Mouse (Mus musculus) thymus, adult 2 months (tissue): ENCODE data around the gene Ociad1.

Experiments
- CTCF ChIP-seq: fragments of 200-500 bp; IDR thresholded peaks from 2 replicates; pipeline ENCODE4 v1.5.1; 2012; ENCODE audit warnings: mild to moderate bottlenecking, control low read depth, low read length, moderate library complexity, borderline replicate concordance; ENCODE audit not compliant: control insufficient read depth, poor library complexity, insufficient read depth; ENCODE audit errors: extremely low read depth
- POLR2A ChIP-seq: fragments of 200-500 bp; IDR thresholded peaks from 2 replicates; pipeline ENCODE4 v1.6.1; 2012; ENCODE audit warnings: mild to moderate bottlenecking, low read length, control low read depth, moderate library complexity; ENCODE audit not compliant: control insufficient read depth, poor library complexity, insufficient read depth; ENCODE audit errors: extremely low read depth

DNA sequence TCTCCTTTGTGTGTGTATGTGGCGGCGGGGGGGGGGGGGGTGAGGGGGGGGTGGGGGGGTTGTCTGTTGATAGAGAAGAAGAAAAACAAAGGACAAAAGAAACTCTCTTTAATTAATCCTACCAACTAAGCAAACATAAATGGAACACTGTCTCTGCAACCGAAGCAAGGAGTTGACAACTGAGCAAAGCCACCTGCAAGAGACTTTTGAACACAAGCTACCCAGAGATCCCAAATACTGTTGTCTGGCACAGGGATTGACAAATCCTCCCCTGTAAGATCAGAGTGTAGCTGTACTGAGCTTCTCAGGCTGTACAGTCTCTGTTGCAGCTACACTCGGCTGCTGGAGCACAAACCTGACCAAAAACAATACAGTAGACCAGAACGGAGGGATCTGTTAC, 28.5 kb upstream of the Ociad1 start:
- no peak for TF ChIP-seq CTCF
- TF ChIP-seq POLR2A = no peak
